Mouse (Mus musculus): ENCODE data around the gene Kcnh5. TPM values are rescaled to one million over a fixed set of nuclear protein-coding genes. Genes with fewer than 3 reads are reported as not detected.
A peak's percentile ranks its signal among the peaks of the same experiment; 100 is the strongest.

Kcnh5 gene
- total RNA-seq (2022): 10 to 100 TPM; 50.9 to 58.2 (median 53.6) TPM

DNA sequence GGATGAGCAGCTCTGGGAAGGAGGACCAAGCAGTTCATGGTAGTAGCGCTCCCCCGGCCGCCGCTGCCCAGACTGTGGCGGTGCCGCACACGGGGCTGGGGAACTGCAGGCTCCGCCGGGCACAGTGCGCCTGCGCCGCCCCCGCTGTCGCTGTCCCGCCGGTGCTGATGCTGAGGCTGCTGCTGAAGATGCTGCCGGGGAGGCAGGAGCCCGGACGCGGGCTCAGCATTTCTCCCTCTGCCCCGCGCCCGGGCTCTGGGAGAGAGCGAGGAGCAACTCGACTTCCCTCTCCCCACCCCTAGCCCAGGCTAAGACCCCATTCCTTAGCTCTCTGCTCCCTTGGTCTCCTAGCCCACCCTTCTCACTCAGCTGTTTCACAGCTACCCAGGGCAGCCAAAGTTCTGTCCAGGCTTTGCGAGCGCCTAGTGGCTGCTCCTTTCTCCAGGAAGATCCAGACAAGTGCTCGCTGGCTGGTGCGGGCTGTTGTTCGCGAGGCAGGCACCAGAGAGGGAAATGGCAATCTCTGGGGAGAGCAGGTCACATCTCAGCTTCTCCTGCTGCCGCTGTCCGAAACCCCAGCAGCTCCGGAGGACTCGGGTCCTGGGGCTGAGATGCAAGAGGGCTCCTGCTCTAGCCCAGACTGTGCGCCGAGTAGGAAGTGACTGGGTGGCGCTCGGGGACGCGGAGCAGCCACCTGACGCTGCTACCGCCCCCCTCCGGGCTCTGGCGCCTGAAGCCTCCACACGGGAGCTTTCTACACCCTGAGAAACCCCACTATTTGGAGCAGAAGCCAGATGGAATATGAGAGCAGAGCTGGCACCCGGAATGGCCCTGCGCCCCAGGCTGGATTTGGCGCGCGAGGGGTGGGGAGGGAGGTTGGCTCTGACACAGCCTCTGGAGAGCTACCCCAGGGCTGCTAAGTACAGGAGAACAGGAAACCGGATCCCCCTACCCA lies at the start of gene Kcnh5:
Gene Kcnh5 (minus strand): TSS at position 642 of the 955 bp plus-strand sequence.
- DNase-seq (ENCODE audit: low spot score in 2 of 2): peak; percentile 61 to 64

GRCm38 (mm10) chr12:75223966-75224365 lies 46.8 kb upstream of the Kcnh5 start:
- no peak for DNase-seq (ENCODE audit: low spot score in 2 of 2)

DNA sequence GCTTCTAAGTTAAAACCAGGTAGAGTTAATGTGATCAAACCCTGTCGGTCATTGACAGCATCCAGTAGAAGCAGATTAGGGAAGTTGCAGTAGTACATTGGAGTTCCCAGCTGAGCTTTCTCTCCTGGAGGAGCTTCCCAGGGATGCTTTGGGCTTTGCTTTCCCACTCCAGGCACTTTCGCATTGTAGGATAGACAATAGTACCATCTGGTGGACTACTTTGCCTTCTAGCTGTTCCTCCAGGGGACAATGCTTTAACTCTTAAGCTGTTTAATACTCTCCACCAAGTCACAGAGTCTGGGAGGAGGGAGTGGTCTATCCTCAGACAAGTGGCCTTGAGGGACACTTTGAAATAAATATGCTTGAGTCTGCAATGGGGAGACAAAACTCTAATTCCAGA lies 12.3 kb upstream of the Kcnh5 start:
- DNase-seq (ENCODE audit: low spot score in 2 of 2): no peak

GRCm38 (mm10) chr12:75182646-75183045 lies 5.5 kb upstream of the Kcnh5 start:
- DNase-seq (ENCODE audit: low spot score in 2 of 2): peak; percentile 28 to 86

DNA sequence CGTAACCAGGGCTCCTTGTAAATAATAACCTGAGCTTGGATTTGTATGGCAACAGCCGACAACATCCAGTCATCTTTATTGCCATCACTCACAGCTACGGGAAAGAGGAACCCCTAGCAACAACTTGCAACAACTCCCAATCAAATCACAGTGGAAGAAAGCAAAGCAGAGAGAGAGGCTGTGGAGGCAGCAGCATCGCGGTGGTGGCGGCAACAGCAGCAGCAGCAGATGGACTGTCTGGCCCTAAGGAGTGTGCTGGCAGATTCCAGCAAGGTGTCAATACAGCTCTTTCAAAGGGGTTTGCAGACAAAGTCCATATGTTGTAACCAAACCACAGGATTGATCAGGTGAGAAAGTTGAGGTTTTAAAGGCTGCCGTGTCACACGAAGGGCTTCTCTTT lies 2.4 kb upstream of the Kcnh5 start:
- peak in 1 of 2 experiments; percentile 58 for DNase-seq (ENCODE audit: low spot score in 2 of 2)

DNA sequence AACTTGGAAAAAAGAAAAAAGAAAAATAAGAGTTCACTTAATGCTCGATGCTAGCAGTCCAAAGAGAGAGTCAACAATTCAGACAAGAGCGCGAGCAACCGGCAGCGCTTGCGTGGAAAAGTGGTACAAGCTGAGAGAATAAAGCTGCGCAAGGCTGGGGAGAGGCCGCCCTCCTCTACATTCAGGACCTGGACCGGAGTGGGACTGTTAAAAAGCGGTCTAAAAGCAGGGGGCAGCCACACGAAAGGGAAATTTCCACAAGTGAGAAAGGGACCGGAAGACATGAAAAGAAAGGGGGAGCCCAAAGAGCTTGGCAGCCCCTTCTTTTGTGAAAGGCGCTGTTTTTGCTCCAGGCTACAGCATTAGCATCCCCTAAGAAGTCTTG lies 506 bp upstream of the Kcnh5 start:
- DNase-seq (ENCODE audit: low spot score in 2 of 2): no peak

DNA sequence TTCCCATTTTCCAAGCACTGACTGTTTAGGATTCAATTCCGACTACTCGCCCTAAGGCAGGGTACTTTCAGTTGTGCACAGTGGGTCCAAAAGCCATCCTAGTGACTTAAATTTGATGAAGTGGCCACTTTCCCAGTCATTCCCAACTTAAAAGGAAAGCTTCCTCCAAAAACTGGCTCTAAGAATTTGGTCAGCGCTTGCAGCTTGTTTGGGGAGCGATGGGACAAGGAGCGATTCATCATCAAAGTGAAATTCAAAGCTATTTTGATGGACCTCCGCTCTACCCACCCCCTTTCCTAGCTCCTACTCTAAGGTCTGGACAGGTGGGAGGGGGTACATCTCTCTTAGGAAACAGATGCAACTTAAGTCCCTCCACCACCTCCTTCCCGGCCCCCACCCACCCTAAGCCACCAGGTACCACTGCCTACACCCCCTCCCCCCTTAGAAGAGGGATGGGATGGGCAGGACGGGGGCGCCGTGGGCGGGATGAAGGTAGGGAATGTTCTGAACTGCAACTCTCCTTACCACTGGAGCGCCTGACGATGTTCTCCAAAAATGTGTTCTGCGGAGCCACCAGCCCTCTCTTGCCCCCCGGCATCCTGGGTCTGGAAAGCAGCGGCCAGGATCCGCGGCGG lies 1.1 kb downstream of the Kcnh5 start:
- DNase-seq (ENCODE audit: low spot score in 2 of 2): no peak

DNA sequence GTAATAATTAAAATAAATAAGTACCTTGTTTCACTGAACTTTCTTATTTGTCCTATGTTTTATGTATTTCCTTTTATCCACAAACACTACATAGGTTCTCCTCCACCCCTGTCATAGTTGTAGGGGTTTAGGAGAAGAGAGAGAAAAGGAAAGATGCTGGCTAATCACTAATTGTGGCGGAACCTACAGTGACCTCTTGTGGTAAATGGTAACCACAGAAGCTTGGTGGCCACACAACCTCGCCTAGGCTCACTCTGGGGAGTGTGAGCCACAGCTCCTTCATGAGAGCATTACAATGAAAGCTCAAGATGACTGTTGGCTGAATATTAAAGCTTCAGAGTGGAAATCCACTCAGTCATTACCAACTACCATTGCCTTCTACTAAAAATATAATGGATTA lies 6.2 kb downstream of the Kcnh5 start:
- DNase-seq (ENCODE audit: low spot score in 2 of 2): no peak

GRCm38 (mm10) chr12:75153076-75153568 lies 24.0 kb downstream of the Kcnh5 start:
- no peak for DNase-seq (ENCODE audit: low spot score in 2 of 2)

DNA sequence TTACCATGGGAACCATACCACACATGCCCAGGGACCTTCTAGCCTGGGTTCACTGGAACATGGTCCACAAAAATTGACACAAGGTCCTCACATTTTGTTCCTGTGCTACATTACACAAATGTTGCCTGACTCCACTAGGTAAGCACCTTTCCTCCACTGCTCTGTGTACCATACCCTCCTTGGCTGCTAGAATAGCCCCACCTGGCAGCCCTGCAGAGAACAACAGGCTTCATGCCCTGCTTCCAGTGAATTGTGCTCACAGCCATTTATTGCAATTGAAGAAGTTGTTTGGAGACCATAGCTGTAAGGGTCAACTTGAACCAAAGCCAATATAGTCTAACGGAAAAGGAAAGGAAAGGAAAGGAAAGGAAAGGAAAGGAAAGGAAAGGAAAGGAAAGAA lies 37.3 kb downstream of the Kcnh5 start:
- no peak for DNase-seq (ENCODE audit: low spot score in 2 of 2)

DNA sequence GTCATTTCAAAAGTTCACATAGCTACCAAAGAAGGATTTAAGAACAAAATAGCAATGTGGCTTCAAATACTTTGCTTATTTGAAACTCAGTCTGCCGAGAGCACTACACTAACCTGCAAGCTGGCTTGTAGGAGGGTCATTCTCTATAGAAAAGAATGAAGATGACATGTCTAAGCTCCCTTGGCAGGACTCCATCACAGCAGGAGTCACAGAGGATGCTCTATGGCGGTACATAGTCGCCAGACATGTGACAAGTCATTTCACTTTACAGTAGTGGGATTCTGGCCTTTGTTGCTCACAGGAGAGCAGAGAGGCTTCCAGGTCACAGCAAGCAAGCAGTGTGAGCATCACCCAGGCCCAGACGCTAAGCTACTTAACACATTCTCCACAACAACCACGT lies 85.2 kb downstream of the Kcnh5 start:
- DNase-seq (ENCODE audit: low spot score in 2 of 2): no peak

DNA sequence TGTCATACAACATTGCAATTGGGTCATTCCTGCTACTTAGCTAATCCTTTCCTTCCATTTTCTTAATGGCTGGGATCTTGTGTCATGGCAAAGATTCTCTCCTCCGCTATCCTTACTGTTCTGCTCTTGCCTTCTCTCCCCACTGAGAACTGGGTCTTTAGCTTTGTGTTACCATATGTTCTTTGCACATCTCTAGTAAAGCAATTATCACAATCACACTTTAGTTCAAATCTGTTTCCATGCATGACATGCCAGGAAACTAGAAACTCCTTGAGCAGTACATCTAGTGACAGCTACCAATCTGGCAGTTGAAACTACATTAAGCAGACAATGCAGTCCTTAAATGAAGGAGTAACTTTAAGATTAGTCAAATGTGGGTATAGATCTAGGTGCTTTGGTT lies 86.2 kb downstream of the Kcnh5 start:
- no peak for DNase-seq (ENCODE audit: low spot score in 2 of 2)

DNA sequence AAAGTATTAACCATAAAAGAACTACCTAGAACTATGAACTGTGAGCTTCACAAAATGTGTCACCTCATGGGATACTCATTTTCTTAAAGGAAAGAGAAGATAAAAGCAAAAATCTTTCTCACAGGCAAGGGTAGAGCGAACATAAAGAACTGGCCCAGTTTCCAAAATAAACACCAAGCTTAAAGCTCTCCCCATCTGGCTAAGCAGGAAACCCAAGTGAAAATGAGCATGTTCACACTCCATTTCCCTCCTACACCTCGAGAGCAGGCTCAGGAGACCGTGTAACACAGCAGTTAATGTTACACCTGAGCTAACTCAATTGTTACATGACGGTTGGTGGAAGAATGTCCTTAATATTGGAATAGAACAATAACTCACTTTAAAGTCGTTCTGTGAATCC lies 100.0 kb downstream of the Kcnh5 start:
- DNase-seq (ENCODE audit: low spot score in 2 of 2): peak in 1 of 2 experiments; percentile 30

GRCm38 (mm10) chr12:75071043-75071442 lies 106.1 kb downstream of the Kcnh5 start:
- DNase-seq (ENCODE audit: low spot score in 2 of 2): no peak

GRCm38 (mm10) chr12:75062571-75062970 lies 114.6 kb downstream of the Kcnh5 start:
- DNase-seq (ENCODE audit: low spot score in 2 of 2): no peak

DNA sequence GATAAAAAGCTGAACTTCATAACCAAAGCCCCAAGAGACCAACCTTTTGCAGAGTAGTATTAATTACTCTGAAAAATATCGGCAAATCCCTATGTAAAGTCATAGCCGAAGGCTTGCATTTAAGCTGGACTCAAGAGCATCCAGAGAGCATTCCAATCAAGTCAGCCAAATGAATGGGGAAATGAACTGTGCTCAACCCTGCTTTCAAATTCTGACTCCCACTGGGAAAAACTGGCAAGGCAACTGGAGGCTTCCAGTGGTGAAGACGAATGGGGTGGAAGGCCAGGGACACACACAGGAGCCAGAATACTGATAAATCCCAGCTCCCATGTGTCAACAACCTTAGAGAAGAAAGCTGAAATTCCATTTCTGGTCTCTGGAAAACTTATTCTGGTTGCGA lies 115.4 kb downstream of the Kcnh5 start:
- no peak for DNase-seq (ENCODE audit: low spot score in 2 of 2)

- DNase-seq (ENCODE audit: low spot score in 2 of 2): no peak
Observed at GRCm38 (mm10) chr12:75053731-75054130, 123.4 kb downstream of the Kcnh5 start.

DNA sequence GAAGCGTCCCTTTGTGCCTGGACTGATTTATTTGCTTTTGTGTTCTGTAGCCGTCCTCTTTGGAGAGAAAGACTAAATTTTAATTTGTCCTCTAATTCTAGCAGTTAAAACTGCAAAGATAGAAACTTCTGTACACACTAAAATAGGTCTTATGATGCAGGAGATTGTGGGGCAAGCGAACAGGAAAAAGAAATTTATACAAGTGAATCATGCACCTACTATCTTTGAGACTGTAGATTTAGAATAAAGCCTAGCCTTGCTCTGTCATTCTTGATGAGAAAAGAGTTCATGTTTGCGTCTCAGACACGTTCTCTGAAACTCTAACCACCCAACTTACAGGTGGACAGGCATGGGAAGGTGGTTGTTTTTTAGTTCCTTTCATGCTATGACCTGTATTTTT lies 140.4 kb downstream of the Kcnh5 start:
- no peak for DNase-seq (ENCODE audit: low spot score in 2 of 2)

GRCm38 (mm10) chr12:75031970-75032864 lies 144.9 kb downstream of the Kcnh5 start:
- no peak for DNase-seq (ENCODE audit: low spot score in 2 of 2)

GRCm38 (mm10) chr12:74971187-74971586 lies 205.9 kb downstream of the Kcnh5 start:
- DNase-seq (ENCODE audit: low spot score in 2 of 2): no peak

GRCm38 (mm10) chr12:74969420-74969819 lies 207.7 kb downstream of the Kcnh5 start:
- peak in 1 of 2 experiments; percentile 33 for DNase-seq (ENCODE audit: low spot score in 2 of 2)
